Mouse (Mus musculus): ENCODE data around the gene Pex16.
A peak's percentile ranks its signal among the peaks of the same experiment; 100 is the strongest.

The Pex16 gene

DNA sequence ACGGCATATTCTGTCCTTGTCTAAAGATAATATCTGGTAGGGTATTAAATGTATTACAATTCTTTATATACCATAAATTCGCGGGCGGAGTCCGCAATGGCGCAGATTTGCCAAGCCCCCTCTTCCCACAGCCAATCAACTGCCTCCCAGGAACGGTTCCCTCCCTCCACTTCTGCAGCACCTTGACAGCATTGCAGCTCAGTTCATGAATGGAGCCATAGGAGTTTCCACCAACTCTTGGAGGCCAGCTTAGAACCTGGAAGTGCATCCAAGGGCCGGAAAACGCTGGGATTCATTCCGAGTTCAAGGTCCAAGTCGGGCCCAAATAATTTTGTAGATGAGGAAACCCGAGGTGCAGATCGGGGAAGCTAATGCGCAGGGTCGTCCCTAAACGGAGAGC, at the start of gene Pex16, which contains the start of gene Large2:
Gene Pex16, plus strand, starts transcription at position 163 of the 400 bp plus-strand sequence.
Gene Large2, minus strand, starts transcription at position 356 of the 400 bp plus-strand sequence.
- DNase-seq (ENCODE audit: low read depth, low spot score) = peak; percentile 60

DNA sequence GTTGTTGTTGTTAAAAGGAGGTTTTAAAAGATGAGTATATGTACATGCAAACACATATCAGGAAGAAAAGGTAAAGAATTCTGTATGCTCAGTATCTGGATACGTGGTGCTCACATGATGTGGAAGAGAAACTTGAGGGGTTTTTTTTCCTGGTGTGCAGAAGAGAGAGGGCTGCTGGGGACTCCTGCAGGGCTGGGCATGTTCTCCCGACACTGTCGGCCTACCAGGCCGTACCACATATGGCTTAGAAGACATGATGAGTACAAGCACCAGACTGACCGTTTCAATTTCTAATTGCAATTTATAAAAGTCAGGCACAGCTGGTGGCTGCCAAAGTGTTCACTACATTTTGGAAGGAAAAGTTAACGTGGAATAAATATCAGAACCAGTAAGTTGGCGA, 48.8 kb upstream of the Pex16 start:
- DNase-seq (ENCODE audit: low read depth, low spot score) = no peak

- no peak for DNase-seq (ENCODE audit: low read depth, low spot score)
Measured at GRCm38 (mm10) chr2:92326221-92326620, 48.3 kb upstream of the Pex16 start.

DNA sequence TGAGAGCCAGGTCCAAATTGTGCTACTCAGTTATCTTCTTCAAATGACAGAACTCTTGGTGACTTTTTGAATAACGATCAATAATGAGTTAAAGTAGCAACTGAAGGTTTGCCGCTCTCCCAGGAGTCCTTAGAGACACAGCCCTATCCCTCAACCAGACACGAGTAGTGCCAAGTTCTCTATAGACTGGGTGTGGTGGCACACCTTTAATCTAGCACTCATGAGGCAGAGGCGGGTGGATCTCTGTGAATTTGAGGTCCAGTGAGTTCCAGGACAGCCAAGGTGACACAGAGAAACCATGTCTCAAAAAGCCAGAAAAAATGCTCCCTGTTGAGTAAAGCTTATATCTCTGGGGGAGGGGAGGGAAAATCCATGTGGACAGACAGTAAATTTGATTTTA, 46.9 kb upstream of the Pex16 start:
- DNase-seq (ENCODE audit: low read depth, low spot score) = no peak

DNA sequence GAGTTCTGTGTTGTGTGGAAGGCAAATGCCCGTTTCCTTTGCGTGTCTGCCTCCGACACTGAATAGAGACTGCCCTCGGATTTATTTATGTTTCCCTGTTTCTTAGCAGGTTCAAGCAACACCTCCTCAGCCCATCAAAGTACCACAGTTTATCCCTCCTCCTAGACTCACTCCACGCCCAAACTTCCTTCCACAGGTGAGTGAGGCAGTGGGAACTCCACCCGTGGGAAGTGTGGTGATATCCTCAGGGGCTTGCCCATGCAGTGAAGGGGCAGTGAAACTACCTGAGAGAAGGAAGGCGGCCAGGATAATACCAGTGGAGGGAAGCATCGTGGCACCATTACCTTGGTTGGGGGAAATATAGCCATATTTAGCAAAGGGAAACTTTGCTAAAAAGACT, 46.3 kb upstream of the Pex16 start:
- DNase-seq (ENCODE audit: low read depth, low spot score) = no peak

DNA sequence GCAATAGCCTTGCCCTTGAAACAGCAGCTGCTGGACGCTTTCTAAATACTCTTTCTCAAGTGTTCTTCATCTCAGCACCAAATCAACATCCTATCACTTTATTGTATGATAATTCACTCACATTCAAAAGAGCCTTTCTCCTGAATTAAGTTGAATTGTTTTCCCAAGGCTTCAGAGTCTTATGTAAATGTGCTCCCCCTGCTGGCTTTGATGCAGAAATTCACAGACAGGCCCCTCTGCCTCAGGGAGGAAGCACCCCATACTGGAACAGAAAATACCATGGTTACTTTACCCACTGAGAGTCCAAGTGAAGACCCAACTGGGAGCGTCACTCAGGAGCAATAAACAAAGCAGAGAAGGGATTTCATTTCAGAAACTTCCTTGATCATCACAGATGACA, 43.6 kb upstream of the Pex16 start:
- DNase-seq (ENCODE audit: low read depth, low spot score) = peak; percentile 46

DNA sequence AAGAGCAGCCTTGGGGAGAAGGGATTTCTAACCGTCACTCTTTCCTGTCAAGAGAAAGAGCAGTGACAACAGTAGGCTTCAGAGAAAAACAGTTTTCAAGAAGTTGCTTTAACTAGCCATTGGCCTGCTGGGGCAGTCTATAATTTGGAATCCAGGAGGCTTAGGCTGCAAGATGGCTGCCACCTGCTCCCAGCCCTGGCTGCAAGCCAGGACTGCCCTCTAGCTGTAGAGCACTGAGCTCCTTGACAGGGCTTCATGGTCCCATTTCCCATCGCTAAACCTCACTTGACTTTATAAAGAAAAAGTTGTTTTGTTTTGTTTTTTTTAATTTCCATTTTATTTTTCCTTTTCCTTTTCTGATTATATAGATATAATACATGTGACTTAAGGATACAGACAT, 43.1 kb upstream of the Pex16 start:
- DNase-seq (ENCODE audit: low read depth, low spot score) = no peak

GRCm38 (mm10) chr2:92331871-92332270, 42.6 kb upstream of the Pex16 start:
- no peak for DNase-seq (ENCODE audit: low read depth, low spot score)

GRCm38 (mm10) chr2:92342418-92342817, 32.1 kb upstream of the Pex16 start:
- DNase-seq (ENCODE audit: low read depth, low spot score) = no peak

- no peak for DNase-seq (ENCODE audit: low read depth, low spot score)
Measured at GRCm38 (mm10) chr2:92347191-92347590, 27.3 kb upstream of the Pex16 start.

- no peak for DNase-seq (ENCODE audit: low read depth, low spot score)
Measured at GRCm38 (mm10) chr2:92349589-92350425, 24.7 kb upstream of the Pex16 start.

DNA sequence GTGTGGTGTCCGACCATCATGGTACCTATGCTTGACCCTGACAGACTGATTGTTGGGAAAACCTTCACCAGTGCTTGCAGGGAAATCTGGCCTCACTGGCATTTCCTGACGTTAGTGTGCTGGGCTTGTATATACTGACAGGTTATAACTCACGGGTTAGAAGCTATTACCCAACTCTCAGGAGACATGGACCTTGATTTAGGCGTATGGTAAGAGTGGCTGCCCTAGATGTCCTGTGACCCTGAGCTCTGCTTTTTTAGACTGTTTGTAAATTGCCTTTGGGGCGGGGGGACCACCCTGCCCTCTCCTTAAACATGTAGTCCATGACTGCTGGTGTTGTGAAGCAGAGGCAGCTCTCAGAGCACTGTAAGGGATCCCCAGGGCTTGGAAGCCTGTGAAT, 23.8 kb upstream of the Pex16 start:
- no peak for DNase-seq (ENCODE audit: low read depth, low spot score)

DNA sequence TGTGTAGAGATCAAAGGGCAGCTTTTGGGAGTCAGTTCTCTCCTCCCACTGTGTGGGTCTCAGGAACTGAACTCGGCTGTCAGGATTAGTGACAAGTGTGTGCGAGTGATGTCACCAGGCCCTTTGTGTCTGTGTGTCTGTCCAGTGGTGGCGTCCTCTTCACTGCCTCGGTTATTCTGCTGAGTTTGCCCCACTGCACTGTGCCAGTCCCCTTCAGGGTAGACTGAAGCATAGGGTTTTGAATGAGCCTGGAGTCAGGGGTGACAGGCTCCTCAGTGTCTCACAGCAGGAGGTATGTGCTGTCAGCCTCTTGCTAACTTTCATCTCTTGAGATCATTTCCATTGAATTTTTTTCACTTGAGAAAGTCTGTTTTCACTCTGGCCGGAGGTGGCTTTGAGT, 21.1 kb upstream of the Pex16 start:
- DNase-seq (ENCODE audit: low read depth, low spot score) = no peak

- no peak for DNase-seq (ENCODE audit: low read depth, low spot score)
Measured at GRCm38 (mm10) chr2:92354224-92354623, 20.3 kb upstream of the Pex16 start.

DNA sequence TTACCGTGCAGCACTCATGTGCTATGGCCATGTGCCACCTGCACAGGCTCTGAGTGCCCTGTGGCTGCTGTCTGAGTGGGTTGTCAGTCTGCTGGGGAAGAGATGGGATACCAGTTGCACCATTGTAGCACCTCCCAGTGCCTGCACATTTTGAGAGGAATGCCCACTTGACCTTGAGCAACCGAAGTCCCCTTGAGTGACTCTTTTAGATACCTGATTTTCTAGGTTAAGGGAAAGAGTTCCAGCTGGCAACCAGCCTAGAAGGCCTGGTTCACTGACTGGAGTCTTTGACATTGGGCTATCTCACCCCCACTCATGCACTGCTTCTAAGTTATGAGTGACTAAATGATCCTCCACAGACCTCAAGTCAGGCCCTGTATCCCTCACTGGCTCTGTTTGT, 15.2 kb upstream of the Pex16 start:
- DNase-seq (ENCODE audit: low read depth, low spot score) = no peak

DNA sequence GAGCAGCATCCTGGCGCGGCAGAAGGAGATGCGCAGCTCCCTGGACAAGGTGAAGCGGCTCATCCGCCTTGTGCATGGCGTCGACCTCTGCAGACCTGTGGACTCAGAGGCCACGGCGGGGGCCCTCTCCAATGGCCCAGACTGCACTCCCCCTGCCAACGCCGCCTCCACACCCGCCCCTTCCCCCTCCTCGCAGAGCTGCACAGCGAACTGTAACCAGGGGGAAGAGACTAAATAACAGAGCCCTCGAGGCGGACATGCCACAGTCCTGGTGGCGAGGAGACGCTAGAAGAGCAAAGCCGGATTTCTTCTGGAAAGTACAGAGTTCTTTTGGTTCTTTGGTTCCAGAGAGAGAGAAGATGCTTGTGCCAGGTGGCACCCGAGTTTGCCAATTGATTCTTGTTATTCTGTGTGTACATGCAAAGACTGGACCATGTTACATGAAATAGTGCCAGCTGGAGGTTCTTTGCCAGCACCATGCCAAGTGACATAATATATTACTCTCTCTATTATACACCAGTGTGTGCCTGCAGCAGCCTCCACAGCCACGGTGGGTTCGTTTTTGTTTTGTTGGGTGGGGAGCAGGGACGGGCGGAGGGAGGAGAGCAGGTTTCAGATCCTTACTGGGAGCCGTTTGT, 14.2 kb upstream of the Pex16 start:
- DNase-seq (ENCODE audit: low read depth, low spot score) = no peak

DNA sequence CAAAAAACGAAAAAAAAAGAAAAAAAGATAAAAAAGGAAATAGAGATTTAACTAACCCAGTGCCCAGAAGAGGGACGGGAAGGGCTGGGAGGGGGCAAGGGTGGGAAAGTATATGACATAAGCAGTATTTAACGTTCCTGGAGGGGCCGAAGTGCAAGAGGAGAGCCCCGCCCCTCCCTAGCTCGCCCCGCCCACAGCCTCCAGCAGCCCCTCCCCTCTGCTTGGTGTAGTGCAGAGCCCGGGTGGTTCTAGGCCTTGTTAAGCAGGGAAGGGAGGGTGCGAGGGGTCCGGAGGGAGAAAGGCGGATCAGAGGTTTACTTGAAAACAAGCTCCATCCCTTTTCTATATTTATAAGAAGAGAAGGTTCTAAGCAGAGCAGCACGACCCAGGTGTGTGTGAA, 13.6 kb upstream of the Pex16 start:
- DNase-seq (ENCODE audit: low read depth, low spot score) = no peak

- no peak for DNase-seq (ENCODE audit: low read depth, low spot score)
Measured at GRCm38 (mm10) chr2:92361795-92362194, 12.7 kb upstream of the Pex16 start.

DNA sequence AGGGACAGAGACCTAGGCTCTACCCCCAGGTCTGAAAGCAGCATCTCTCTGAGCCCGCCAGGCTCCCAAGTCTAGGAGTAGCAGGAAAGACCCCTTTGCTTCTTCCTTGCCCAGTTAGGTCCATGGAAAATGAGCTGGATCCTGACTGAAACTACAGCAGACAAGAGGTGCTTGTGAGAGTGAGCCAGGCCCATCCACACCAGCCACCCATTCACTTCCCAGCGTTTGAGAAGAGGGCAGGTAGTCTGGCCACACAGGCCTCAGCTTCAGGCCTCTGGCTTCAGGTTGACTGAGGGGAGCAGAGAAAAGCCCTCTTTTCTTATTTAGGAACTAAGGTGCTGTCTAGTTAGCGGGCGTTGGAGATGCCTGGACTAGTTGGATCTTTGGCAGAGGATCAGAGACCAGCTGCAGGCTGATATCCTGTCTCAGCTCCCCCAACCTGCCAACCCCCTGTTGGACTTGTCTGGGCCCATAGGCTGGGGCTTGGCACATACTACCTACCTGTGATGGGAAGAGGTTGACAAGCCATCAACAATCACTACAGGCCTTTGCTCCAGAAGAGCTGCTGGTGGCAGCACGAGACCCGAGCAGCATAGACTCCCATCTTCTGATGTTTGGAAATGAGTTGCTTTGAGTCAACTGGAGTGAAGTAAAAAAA, 11.8 kb upstream of the Pex16 start:
- DNase-seq (ENCODE audit: low read depth, low spot score) = no peak

- no peak for DNase-seq (ENCODE audit: low read depth, low spot score)
Measured at GRCm38 (mm10) chr2:92364086-92364485, 10.4 kb upstream of the Pex16 start.

DNA sequence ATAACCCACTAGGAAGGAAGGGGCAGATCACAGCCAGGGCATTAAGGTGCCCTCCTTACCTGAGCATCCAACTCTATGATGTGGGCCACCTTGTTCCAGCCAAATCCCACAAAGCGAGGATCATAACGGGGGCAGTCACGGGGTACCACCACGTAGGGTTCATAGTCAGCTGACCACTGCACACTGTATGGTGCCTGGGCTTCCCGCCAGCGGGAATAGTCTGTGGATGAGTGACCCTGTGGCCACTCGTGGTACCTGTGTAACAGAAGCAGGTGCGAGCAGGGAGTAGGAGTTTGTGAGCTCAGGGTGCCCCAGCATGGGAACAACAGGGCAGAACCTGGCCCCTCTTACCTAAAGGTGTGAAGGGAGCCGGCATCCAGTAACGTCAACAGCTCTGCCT, 8.9 kb upstream of the Pex16 start:
- no peak for DNase-seq (ENCODE audit: low read depth, low spot score)

DNA sequence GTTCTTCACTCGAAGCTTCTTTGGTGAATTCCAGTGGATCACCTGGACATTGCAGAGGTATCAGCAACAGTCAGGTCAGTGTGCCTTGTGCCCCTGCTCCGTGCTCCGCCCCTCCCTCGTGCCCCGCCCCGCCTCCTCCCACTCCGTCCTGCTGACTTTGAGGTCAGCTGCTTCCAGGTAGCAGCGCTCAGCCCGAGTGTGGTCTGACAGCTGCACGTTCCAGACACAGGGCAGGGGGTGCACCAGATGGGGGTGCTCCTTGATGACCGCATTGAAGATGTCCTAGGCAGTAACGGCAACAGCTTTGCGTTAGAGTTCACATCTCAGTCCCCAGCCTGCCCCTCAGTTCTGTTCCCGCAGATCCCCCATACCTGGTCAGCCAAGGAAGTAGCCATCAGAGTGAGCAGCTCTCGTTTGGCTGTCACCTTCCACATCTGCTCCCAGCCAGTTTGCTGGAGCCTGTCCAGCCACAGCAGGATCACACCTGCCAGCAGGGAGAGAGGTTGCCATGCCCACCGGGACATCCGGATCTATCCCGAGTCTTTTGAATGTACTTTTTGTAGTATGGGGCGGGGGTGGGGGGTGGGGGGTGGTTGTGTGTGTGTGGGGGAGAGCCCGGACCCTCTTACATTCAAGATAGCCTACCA, 7.0 kb upstream of the Pex16 start:
- DNase-seq (ENCODE audit: low read depth, low spot score) = no peak
